Mouse (Mus musculus) T-helper 2 cell (primary cell): ENCODE measurements around the gene Nol12.

Experiments used
- in situ Hi-C: fragments of 300-600 bp; cut with MboI, MseI; formaldehyde crosslinking; loops from one replicate; pipeline ENCODE4 v1.15.1; 2025; ENCODE audit warnings: high pct_unique_total_duplicates

The Nol12 gene

GRCm38 (mm10) chr15:78934784-78935320 lies at the start of gene Nol12:
Gene Nol12, plus strand, starts transcription at chr15:78934933.
- in situ Hi-C loops: loop anchor here (10.0 kb wide), 1 partner anchor 1080 kb away; no protein-coding TSS in a partner anchor

DNA sequence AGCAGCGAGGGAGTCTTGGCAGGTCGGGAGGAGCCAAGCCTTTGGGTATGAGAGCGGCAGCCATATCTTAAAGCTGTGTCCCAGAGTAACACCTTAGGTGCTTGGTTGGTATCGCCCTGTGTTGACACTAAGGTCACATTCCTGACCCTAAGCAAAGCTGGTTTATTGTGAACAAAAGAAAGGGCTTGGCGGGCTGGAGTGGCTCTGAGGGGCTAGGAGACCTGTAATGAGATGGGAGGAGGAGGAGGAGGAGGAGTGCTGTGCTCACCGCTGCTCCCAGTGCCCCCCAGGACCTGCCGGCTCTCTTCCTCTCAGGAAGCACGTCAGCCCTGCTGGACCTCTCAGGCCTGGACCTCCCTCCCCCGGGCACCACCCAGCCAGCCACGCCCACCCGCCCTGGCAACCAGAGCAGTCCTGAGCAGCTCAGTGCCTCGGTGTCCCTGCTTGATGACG lies 45.3 kb upstream of the Nol12 start:
- in situ Hi-C loops: no loop called here

DNA sequence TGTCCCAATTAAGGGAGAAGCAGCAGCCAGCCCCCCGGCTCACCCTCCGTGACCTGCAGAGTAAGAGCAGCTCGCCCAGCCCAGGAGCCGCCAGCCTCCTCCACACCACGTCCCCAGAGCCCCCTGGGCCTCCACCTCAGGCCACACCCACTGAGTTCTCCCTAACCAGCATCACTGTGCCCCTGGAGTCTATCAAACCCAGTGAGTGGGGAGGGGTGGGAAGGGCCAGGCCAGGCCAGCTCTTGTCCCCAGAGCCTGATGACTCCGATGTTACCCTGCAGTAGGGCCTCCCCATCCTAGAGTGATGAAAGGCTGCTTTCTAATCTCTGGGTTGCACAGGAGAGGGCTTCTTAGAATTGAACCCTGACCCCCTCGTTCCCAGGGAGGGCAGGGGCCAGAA lies 42.3 kb upstream of the Nol12 start:
- in situ Hi-C loops: no loop called here

DNA sequence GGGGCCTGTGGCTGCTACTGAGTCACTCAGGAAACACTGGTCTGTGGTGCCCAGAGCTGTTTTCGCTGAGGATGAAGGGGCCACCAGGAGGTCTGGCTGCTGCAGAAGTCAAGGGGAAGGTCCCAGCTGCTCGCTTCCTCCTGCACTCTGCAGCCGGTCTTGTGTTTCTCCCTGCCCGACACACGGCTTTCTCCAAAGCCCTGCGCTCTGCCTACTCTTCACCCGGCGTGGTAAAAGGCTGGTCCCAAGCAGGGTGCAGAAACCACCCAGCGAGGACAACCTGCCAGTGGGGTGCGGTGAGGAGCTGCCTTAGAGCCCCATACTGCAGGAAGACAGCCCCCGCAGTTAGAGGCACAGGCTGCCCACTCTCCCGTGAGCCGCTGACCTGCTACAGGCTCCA lies 40.0 kb upstream of the Nol12 start:
- in situ Hi-C loops: no loop called here

DNA sequence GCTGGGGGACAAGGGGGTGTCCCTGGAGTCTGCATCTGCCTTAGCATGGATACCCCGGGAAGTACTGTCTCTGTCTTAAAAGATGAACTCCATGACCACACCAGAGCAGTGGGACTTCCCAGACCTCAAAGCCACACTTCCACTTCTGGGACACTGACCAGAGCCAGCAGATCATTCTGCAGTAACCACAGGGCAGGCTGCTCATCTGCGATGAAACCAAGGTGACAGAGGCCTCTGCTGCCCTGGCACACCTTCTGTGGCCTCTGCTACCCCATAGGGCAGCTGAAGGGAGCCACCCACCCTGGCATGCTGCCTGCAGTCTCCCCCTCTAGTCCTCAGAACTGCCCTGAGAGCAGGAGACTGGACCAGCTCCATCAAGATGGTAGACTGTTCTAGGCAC lies 39.0 kb upstream of the Nol12 start:
- in situ Hi-C loops: no loop called here

DNA sequence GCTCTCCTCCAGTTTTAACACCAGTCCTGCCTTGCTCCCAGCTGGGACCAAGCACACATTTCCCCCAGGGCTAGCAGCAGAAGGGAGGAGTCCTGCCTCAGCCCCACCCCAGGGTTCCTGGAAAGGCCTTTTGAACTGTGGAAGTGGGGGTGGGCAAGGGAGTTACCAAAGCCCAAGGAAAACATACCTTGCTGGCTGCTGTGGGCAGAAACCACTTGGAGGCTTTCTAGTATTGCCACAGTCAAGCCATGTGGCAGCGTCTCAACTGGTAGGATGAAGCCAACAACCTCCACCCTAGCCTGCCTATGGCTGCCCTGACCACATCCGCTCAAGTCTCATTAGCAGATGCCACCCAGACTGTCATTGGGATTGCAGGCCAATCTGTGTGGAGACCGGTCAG lies 38.6 kb upstream of the Nol12 start:
- in situ Hi-C loops: no loop called here

DNA sequence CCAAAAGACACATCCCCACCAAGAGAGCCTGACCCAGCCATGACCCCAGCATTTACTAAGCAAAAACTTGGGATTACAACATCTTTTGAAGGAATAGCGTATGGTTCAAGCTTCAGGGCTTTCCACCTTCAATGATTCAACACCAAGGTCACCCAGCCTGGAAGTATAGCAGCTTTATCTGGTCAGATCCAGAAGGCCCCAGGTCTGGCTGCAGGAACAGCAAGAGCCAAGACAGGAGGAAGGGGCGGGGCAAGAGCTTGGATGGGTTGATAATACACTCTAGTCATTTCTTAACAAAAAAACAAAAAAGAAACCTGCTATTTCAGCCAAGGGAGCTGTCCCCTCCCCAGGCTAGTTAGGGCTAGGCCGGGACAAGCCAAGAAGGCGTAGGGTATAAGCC lies 37.2 kb upstream of the Nol12 start:
- in situ Hi-C loops: no loop called here

- in situ Hi-C loops: no loop called here
These were observed 36.2 kb upstream of the Nol12 start for GRCm38 (mm10) chr15:78898507-78899001.

DNA sequence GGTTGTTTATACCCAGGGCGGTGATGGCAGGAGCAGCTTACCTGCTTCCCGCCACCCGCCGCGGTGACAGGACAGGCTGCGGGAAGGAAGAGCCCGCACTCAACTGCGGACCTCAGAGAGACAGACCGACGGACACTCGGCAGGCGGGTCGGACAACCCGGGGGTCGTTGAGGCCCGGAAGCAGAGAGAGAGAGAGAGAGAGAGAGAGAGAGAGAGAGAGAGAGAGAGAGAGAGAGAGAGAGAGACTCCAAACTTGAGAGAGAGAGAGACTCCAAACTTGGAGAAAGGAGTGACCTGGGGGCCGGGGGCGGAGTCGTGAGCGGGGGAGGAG lies 35.4 kb upstream of the Nol12 start, which contains the start of gene Gm49510:
TSS of gene Gm49510 (plus strand) at position 259 of the 331 bp plus-strand sequence.
- in situ Hi-C loops: no loop called here

DNA sequence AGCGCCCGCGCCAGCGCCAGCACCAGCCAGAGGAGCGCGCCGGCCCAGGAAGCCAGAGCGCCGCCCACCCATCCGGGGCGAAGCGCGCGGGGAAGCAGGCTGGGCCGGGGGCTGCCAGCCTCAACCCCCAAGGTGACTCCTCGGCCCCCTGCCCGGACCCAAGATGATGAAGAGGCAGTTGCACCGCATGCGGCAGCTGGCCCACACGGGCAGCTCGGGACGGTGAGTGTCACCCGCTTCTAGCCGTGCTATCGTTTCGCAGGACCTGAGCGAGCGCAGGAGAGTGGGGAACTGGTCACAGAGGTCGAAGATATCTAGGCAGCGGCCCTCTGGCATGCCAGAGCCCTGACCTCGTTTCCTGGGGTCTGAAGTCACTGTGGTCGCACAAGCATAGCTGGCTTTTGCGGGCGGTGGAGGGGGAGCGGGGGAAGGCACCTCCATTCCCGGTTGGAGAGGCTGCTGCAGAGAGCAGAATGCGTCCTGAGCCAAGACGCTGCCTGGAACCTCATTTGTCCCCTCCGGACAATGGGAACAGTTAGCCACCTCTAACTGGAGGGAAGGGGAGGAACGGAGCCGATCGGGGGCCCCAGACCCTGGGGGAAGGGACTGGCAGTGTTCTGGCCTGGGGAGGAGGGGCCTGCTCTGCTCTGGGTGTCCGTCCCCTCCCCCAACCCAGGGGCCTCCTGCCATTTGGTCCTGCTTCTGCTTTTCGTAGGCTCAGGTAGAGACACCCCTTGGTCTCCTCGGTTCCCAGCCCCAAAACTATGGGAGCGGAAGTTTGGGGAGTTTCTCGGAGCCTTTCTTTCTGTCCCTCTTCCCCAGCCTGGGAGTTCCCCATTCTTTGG lies 34.8 kb upstream of the Nol12 start, which contains the start of gene Sh3bp1:
TSS of gene Sh3bp1 (plus strand) at position 29 of the 845 bp plus-strand sequence.
- in situ Hi-C loops: no loop called here

GRCm38 (mm10) chr15:78900585-78901421 lies 33.9 kb upstream of the Nol12 start:
- in situ Hi-C loops: no loop called here

DNA sequence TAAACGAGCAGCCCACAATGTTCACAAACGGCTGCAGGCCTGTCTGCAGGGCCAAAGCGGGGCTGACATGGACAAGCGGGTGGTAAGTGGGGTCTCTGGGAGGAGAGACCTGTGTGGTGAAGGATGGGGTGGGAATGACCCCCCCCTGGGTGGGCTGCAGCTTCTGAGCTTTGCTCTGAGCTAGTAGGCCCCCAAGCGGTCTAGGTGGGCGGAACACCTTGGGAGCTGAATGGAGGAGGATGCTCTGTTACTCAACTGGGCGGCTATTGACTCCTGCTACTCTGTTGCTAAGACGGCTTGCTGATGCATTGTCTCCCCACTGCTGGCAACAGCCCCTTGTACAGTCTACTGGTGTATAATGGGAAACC lies 33.3 kb upstream of the Nol12 start:
- in situ Hi-C loops: no loop called here

DNA sequence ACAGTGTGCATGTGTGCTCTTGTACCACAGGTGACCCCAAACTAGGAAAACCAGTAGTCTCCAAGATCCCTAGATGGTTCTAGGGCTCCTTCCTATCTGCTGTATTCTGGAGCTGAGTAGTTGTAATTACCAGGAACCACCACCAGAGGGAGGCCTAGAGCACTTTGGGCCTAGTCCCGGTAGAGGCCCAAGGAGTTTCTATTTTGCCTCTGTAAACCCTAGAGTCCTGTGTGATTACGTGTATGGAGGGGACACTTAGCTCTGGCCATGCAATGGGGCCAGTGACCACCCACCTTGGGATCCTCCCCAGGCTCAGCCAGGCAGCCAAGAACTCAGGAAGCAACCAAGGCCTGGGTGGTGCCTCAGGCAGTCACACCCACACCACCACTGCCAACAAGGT lies 31.5 kb upstream of the Nol12 start:
- in situ Hi-C loops: no loop called here

DNA sequence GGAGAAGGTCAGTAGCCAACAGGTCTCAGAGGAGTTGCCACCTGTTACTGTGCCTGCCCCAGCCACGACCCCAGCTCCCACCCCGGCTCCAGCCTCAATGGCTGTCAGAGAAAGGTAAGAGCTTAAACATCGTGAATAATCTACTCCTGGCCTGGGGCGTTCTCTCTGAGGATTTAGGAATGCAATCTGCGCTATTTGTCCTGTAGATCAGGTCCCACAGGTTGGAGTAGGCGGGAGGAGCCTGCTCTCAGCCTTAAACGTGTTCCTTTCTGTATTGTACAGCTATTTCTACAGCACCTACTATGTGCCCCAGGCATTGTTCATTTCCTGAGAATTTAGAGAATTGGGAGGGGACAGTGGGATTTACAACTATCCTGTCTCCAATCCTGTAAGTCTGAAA lies 26.3 kb upstream of the Nol12 start:
- in situ Hi-C loops: no loop called here

- in situ Hi-C loops: no loop called here
These were observed 25.8 kb upstream of the Nol12 start for GRCm38 (mm10) chr15:78908982-78909381.

DNA sequence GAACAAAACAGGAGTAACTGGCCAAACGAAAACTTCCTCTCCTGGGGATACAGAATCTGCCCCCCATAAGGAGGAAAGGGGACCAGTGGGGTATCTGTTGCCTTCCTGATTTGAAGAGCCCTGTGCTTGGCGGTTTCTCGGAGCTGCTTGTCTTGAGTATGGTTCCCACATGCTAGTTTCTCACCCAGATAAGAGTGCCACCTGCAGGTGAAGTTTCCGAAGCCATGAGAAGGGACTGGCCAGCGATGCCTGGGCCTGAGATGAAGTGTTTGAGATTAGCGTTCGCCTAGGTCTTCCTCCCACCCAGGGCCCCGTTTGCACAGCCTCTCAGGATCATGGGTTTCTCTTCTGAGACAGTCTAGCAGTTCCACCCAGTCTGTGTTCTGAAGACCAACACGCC lies 22.7 kb upstream of the Nol12 start:
- in situ Hi-C loops: no loop called here

- in situ Hi-C loops: no loop called here
These were observed 21.1 kb upstream of the Nol12 start, which contains the start of gene Pdxp for GRCm38 (mm10) chr15:78913632-78914090. Gene Pdxp, plus strand, starts transcription at chr15:78913919.

GRCm38 (mm10) chr15:78914091-78914822 lies 20.5 kb upstream of the Nol12 start:
- in situ Hi-C loops: no loop called here

- in situ Hi-C loops: loop anchor here (5.0 kb wide), 1 partner anchor 47 kb away; no protein-coding TSS in a partner anchor
These were observed 19.7 kb upstream of the Nol12 start for GRCm38 (mm10) chr15:78914823-78915659.

DNA sequence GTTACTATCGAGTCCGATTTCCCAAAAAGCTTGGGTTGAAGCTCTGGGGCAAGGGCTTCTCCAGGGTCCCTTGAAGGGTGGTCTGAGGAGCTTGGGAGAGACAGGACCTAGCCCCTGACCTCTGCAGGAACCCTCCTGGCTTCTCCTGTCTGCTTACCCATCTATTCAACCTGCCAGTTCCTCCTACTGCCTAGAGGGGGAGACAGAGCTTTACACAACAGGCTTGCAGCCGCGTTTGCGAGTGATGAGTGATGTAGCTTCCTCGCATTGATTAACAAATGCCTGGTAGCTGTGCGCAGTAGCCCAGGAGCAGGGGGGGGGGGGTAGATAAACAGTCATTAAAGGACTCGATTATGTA lies 19.1 kb upstream of the Nol12 start:
- in situ Hi-C loops: loop anchor here (5.0 kb wide), 1 partner anchor 47 kb away; no protein-coding TSS in a partner anchor
